Mouse (Mus musculus) E14TG2a.4 (cell line): ENCODE data around the gene Pbx3.

Experiments used
- H3K27me3 ChIP-seq: 2 replicates; pipeline ENCODE4 v1.6.1; 2014; ENCODE audit warnings: low read length, control low read depth; ENCODE audit not compliant: insufficient read depth
- H3K36me3 ChIP-seq: 2 replicates; pipeline ENCODE4 v1.6.1; 2014; ENCODE audit warnings: low read length, control low read depth; ENCODE audit not compliant: insufficient read depth
- H3K4me1 ChIP-seq: replicated peaks from 2 replicates; pipeline ENCODE4 v1.6.1; 2014; ENCODE audit warnings: low read depth, low read length, control low read depth
- H3K4me3 ChIP-seq: replicated peaks from 2 replicates; pipeline ENCODE4 v1.5.1; 2014; ENCODE audit warnings: mild to moderate bottlenecking, low read length
- H3K9me3 ChIP-seq: 2 replicates; pipeline ENCODE4 v1.6.1; 2014; ENCODE audit warnings: low read length, control low read depth
- CTCF ChIP-seq: conservative IDR thresholded peaks from 2 replicates; pipeline ENCODE4 v1.5.1; 2014; ENCODE audit warnings: low read length
- NANOG ChIP-seq: IDR thresholded peaks from 2 replicates; pipeline ENCODE4 v1.6.1; 2014; ENCODE audit warnings: borderline replicate concordance, low read length, mixed read lengths
- POU5F1 ChIP-seq: IDR thresholded peaks from 2 replicates; pipeline ENCODE4 v1.6.1; 2014; ENCODE audit warnings: low read length, borderline replicate concordance

Pbx3 gene

DNA sequence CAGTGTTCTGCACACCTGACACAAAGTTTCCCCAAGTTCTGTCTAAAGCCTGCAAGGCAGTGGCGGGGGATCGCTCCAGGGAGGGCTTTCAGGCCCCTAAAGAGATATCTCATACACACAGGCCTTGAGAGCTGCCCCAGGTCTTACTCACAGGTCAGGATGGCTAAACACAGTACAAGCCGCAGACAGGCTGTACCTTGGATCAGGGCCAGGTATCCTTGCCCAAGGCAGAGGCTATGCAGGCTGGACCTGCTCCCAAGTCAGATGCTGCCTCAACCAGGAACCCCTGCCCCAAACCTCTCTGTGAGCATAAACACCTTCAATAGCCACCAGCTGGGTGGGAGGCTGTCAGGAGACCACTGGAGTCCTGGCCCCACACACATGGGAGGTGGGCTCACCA lies 215.2 kb downstream of the Pbx3 start:
- no peak for TF ChIP-seq POU5F1
- no peak for TF ChIP-seq CTCF
- TF ChIP-seq NANOG, result no peak
- no peak overlapping the region for H3K4me3 ChIP-seq
- peaks cover 13% of the 10 kb centered on the region for H3K4me1 ChIP-seq
- H3K9me3 ChIP-seq, result peaks cover 8% of the 10 kb centered on the region
- peaks cover 26% of the 10 kb centered on the region for H3K27me3 ChIP-seq
- H3K36me3 ChIP-seq, result no peaks in the 10 kb centered on the region

DNA sequence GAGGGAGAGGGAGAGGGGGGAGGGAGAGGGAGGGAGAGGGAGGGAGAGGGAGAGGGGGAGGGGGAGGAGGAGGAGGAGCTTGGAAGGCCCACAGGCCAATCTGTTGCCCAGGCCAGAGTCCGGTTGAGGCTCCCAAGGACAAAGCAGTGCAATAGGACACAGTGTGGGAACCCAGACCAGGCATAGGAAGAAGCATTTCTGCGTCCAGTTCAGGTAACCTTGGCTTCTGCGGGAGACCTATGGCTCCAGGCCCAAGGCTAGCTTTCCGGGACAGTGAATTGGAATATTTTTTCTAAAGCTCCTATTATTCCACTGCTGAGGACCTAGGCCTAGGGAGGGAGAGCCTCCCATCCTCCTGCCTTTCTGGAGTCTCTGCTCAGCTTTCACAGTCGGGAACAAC lies 218.1 kb downstream of the Pbx3 start:
- Histone ChIP-seq H3K4me3 (no peak overlapping the region), H3K9me3 (peaks cover 8% of the 10 kb centered on the region), H3K36me3 (no peaks in the 10 kb centered on the region), H3K4me1 (peaks cover 22% of the 10 kb centered on the region), H3K27me3 (peaks cover 27% of the 10 kb centered on the region)
- no peak for TF ChIP-seq CTCF

DNA sequence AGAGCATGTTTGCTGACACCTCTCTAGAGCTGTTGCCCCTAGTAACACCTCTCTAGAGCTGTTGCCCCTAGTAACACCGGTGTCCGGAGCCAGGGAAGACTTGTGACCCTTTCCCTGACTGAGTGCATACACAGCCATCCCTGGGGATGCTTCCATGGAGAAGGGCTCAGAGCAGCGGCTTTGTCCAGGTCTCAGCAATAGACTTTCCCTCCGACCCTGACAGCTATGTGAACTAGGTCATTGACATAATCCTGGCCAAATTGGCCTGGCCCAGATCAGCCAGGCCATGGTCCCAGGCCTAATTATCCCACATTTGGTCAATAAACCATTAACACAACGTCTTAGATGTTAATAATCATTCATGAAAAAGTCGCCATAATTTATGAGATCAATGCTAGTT lies 219.6 kb downstream of the Pbx3 start:
- Histone ChIP-seq H3K36me3 (no peaks in the 10 kb centered on the region), H3K4me1 (peaks cover 27% of the 10 kb centered on the region), H3K9me3 (no peaks in the 10 kb centered on the region), H3K4me3 (no peak overlapping the region), H3K27me3 (peaks cover 36% of the 10 kb centered on the region)
- TF ChIP-seq CTCF (no peak), POU5F1 (no peak), NANOG (no peak)

DNA sequence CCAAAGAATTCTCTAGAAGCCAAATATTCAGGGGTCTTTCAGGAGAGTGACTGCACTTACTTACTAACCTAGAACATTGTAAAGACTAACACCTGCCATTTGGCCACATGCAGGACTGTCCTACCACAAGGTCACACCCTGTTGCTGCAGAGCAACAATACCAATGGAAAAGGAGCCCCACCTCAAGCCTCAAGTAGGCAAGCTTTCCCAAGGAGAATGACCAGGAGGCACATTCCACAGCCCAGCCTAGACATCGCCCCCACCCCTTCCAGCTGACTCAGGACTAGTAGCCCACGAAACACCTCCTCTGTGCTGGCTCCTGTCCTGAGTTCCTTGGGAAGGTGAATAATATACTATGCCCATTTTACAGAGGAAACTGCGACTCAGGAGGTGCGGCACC lies 222.4 kb downstream of the Pbx3 start:
- peaks cover 22% of the 10 kb centered on the region for H3K4me1 ChIP-seq
- H3K4me3 ChIP-seq, result no peak overlapping the region
- peaks cover 25% of the 10 kb centered on the region for H3K27me3 ChIP-seq
- H3K36me3 ChIP-seq, result no peaks in the 10 kb centered on the region
- TF ChIP-seq CTCF (no peak), POU5F1 (no peak), NANOG (no peak)
- H3K9me3 ChIP-seq, result no peaks in the 10 kb centered on the region

DNA sequence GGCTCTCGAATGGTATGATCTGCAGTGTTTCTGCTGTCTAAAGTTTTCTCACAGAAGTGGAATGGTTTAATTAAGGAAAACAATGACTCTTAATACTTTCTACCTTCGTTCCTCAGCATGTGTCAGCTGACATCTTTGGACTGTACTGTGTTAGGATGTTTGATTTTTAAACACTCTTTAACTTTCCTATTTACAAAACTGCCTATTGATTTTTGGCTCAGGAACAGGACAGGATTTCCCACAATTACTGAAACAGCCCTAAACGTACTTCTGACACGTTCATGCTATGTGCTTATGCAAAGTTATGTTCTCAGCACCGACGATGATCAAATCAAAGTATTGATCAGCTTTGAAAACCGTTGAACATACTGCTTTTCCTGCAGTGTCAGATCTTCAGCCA lies 224.7 kb downstream of the Pbx3 start:
- H3K36me3 ChIP-seq, result no peaks in the 10 kb centered on the region
- no peaks in the 10 kb centered on the region for H3K9me3 ChIP-seq
- TF ChIP-seq NANOG, result no peak
- no peak for TF ChIP-seq POU5F1
- TF ChIP-seq CTCF, result no peak
- H3K4me1 ChIP-seq, result peaks cover 14% of the 10 kb centered on the region
- H3K27me3 ChIP-seq, result peaks cover 9% of the 10 kb centered on the region; the same call in 1 of the 2 replicates
- H3K4me3 ChIP-seq, result no peak overlapping the region

DNA sequence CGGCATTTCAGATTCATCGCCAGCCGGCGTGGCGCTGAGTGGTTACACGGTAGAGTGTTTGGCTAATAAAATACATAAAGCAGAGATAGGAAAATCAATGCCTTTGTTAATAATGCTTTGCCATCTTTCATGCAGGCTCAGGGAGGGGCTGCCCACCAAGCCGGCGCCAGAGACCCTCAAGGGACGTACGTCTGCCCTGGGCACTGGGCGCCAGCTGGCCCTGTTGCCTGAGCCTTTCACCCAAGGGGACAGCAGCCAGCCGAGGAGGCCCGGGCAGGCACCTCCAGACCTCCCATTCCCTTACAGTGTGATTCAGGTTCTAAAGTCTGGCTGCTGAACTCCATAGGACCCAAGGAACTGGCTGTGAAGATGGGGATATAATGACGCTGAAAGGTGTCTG lies 225.5 kb downstream of the Pbx3 start:
- Histone ChIP-seq H3K4me3 (no peak overlapping the region), H3K4me1 (peaks cover 14% of the 10 kb centered on the region), H3K36me3 (no peaks in the 10 kb centered on the region), H3K27me3 (peaks cover 9% of the 10 kb centered on the region; the same call in 1 of the 2 replicates), H3K9me3 (no peaks in the 10 kb centered on the region)
- TF ChIP-seq POU5F1, result no peak
- TF ChIP-seq CTCF, result no peak
- no peak for TF ChIP-seq NANOG

DNA sequence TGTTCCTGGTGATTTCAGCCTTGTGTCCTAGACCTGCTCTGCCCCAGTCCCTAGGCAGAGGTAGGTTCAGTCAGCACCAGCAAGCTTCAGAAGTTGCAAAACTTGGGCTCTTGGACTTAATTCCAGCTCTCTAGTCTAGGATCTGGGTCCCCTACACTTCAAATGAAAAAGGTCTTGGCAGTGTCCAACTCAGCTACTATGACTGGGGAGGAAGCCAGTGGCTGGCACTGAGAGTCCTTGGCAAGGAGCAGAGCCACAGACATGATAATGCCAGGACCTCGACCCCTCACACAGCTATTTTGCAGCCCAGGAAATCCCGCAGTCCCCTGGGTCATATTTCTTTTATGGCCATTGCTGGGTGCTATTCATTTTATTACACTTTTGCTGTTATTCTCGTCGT lies 225.9 kb downstream of the Pbx3 start:
- no peaks in the 10 kb centered on the region for H3K36me3 ChIP-seq
- TF ChIP-seq POU5F1 (no peak), CTCF (no peak), NANOG (no peak)

DNA sequence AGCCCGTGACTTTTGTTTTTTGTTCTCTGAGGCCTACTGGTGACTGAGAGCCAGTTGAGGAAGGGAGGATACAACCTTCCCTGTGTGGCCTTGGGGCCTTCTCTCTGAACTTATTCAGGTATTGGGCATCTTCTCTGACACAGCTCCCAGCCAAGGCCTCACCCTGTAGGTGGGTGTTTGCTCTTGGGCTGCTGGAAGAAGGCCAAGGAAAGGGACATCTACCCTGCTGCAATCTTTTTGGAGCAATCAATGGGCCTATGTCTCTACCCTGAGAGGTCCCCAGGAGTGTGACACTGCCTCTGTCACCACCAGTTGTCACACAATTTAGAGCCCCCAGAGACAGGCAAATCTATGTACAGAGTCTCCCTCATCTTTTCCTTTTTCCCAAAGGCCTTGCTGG lies 226.5 kb downstream of the Pbx3 start:
- no peaks in the 10 kb centered on the region for H3K36me3 ChIP-seq
- peaks cover 14% of the 10 kb centered on the region; the same call in 1 of the 2 replicates for H3K27me3 ChIP-seq
- H3K9me3 ChIP-seq, result no peaks in the 10 kb centered on the region
- TF ChIP-seq POU5F1, result no peak
- no peak for TF ChIP-seq CTCF
- no peak for TF ChIP-seq NANOG
- H3K4me3 ChIP-seq, result no peak overlapping the region
- H3K4me1 ChIP-seq, result peaks cover 14% of the 10 kb centered on the region

More for the DNA sequence above, 225.9 kb downstream of the Pbx3 start:
- peaks cover 14% of the 10 kb centered on the region for H3K4me1 ChIP-seq
- no peaks in the 10 kb centered on the region for H3K9me3 ChIP-seq
- H3K27me3 ChIP-seq, result peaks cover 12% of the 10 kb centered on the region; the same call in 1 of the 2 replicates
- no peak overlapping the region for H3K4me3 ChIP-seq

DNA sequence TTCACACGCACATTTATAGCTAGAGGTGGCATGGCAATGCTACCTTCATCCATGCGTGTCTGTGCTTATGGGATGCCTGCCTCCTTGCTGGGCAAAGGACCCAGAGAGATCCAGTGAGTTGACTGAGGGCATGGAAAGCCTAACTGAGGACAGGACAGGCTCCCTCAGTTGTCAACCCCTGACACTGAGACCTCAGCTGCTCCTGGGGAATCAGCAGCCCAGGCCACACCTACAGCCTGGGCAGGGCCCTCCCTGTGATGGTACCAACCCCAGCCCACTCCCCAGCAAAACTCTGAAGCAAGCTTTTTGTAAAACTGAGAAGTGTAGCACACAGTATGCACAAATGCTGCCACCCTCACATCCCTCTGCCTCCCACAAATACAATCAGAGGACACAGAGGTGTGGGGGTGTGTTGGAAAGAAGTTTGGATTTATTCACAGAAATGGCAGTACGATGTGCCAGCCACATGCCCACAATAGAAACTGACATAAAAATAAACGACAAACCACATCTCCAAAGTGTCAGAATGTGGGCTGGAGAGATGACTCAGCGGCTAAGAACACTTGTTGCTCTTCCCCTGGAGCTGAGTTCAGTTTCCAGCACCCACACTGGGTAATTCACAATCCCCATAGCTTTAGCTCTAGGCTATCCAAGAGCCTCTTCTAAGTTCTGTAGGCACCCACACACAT lies 233.3 kb downstream of the Pbx3 start:
- Histone ChIP-seq H3K27me3 (peaks cover 8% of the 10 kb centered on the region; the same call in 1 of the 2 replicates), H3K4me1 (no peaks in the 10 kb centered on the region), H3K36me3 (no peaks in the 10 kb centered on the region), H3K4me3 (no peak overlapping the region), H3K9me3 (no peaks in the 10 kb centered on the region)
- TF ChIP-seq POU5F1 (no peak), NANOG (no peak), CTCF (no peak)
